Mouse (Mus musculus) inflammation-experienced regulatory T-cells, adult 6 months (primary cell): ENCODE results near the gene Prap1. TPM values are rescaled to one million over a fixed set of nuclear protein-coding genes. Genes with fewer than 3 reads are reported as not detected.
"Not testable (repeated sequence)": the region's sequence is repeated elsewhere in the genome, so short reads cannot be mapped to it uniquely, and the experiment has no call there.

Source experiments
- ATAC-seq: one replicate; pipeline ENCODE4 v1.8.0; 2017
- polyA plus RNA-seq, 3 experiments: library from polyadenylated mRNA; unstranded; fragments of 100-300 nt; shearing (Covaris generic); gene quantifications; one replicate each; pipeline ENCODE4 v1.2.1; 2017

Prap1 gene
- polyA plus RNA-seq, 3 experiments from 2014 or later = not detected

DNA sequence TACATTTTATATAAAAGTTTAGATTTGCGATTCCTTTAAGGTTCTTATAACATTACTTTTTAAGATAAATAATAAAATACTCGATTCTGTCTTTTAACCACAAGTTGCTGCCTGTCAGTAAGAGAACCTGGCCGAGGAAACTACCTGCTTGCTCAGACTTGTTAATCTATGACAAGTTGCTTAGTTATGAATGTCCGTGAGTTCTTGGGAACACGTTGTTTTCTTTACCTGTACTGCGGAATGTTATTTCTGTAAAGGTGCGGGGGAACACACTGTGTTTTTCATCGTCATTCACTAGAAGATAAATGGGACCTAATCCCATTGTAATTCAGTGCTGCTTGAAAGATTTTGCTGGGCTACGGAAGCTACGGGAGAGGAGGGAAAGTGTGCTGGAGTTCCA, 2.6 kb upstream of the Prap1 start:
- no peak for ATAC-seq

DNA sequence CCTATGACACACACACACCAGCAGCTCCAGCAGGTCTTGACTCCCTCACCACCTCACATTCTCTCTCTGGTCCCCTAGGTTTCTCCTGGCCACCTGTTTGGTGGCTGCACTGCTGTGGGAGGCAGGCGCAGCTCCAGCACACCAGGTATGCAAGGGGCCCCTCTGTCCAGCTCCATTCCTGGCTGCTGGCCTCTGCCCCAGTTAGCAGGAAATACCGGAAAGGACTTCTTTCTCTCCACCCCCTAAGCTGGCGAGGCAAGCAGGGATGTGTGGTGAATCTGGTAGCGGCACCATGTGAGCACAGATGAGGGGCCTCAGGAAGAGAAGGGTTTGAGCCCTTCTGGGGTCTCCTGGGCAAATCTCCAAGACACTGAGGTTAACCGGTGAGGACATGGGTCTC, 1.8 kb downstream of the Prap1 start:
- no peak for ATAC-seq

DNA sequence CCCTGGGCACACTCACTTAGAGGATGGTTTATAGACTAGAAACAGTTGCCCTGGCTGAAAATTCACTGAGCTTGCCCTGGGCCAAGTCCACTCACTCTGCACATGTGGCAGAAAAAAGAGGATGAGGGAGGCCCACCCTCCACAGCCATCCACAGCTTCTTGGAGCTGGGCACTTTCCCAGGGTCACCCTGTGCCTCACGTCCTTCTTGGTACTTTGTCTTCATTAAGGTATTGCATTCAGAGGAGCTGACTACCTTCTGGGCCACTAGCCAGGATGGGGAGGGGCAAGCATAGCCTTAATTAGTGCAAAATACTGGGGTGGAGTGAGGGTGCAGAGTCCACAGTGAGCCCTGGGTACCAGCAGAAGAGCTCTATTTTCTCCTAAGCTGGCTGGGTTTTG, 2.4 kb downstream of the Prap1 start:
- no peak for ATAC-seq

DNA sequence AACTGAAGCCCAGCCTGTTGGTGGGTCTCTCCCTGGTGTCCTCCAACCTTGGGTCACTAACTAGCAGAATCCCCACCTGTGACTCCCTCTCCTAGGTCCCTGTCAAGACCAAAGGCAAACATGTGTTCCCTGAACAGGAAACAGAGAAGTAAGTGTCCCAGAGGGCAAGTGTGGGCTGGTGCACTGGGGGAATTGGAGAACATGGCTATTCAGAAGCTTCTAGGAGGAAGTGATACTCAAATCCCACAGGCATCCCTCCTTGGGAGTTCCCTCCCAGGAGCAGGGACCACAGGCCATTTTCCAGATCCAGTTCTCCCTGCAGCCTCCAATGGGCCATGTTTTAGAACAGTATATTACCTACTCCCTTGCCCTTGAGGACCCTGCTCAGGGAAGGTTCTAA, 2.9 kb downstream of the Prap1 start:
- no peak for ATAC-seq

DNA sequence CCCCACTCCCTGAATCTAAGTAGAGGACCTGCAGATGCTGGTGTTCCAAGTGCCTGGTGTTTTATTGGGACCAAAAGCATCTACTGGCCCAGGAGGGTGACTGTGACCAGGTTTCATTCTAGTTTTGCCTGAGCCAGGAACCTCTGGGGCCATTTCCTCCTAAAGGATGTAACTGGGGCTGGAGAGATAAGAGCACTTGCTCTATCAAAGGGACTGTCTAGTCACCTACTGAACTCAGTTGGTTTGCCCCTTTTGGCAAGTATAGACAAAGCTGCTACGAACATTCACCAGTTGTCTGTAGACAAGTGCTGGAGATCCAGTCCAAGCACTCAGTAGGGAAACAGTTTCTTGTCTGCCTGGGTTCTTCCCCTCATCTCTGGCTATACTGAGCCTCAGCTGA, 5.3 kb downstream of the Prap1 start:
- no peak for ATAC-seq

DNA sequence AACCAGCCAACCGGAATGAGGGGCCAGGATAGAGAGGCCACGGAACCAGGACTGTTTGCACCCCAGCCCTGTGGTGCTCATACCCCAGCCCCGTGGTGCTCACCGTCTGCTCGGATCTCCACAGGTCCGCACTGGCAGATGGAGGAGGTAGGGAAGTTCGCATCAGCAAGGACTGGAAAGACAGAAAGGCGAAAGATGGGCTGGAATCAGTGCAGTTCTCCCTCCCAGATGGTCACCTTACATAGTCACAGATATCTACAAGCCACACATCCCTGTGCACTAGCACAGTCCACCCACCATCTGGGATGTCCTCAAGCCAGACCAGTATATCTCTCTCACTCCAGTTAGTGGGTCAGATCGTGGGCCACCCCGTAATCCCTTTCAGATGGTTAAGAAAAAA, 8.3 kb downstream of the Prap1 start:
- ATAC-seq = no peak

DNA sequence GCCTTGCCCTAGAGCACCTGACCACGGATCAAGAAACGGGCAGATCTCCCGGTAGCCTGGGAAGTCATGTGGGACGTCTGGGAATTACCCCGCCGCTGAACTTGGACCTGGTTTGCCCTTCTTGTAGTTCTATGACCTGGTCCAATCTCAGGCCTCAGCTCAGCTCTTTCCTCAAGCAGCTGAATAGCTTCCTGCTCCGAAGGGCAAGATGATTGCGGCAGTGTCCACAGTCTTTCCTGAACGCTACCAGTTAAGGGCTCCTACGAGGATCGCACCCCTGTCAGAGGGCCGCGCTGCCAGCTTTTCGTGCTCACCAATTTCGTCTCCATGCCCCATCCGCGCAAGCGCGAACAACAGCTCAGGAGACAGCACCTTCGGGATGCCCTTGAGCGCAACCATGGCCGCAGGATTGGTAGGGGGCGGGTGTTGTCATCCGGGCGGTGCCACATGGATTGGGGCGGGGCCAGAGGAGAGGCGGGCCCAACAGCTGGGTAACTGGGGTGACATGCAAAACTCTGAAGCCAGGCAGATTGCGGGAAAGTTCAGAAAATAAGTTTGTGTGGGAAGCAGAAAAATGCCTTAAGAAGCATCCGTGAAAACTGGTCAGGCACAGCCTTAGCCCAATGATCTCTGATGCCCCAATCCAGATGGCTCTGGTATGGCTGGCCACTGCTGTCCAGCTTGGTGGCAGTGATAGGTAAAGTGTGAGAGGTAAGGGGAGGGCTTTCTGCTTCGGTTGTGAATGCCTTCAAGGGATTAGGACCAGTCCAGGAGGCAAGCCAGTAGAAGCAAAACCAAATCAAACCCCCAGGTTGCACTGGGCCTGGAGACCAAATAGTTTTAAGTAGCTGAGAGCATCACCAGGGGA, 9.0 kb downstream of the Prap1 start, which contains the start of gene Fuom:
Fuom (minus strand) TSS at position 449 of the 868 bp plus-strand sequence.
- peak; percentile 98 for ATAC-seq

DNA sequence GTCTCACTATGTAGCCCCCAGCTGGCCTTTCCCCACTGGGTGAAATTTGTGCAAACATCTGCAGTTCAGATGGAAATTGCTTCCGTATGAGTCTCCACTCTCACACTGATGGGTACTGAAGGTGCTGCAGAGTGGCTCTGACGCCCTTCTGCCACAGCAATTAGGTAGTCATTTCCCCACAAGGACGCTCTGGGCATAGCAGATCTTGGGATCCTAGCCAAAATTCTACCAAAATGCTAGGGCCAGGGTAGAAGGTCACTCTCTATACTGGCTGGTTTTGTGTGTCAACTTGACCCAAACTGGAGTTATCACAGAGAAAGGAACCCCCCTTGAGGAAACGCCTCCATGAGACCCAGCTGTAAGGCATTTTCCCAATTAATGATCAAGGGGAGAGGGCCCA, 10.8 kb downstream of the Prap1 start:
- ATAC-seq = no peak

DNA sequence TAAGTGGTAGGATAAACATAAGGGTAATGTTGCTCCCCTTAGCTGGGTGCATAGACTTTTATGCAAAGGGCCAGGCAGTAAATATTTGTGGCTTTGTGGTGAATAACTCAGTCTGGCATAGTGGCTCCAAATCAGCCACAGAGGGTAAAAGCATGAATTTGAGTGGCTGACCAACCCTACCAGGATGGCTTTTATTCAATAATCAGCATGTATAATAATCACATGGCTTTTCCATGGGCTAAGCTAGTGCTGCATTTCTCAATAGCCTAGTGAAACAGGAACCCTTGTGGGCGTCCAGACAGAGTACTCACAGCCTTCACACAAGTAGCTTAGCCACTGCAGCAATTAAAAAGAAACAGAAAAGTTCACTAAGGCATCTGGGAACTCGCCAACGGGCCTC, 18.7 kb downstream of the Prap1 start:
- ATAC-seq = no peak

DNA sequence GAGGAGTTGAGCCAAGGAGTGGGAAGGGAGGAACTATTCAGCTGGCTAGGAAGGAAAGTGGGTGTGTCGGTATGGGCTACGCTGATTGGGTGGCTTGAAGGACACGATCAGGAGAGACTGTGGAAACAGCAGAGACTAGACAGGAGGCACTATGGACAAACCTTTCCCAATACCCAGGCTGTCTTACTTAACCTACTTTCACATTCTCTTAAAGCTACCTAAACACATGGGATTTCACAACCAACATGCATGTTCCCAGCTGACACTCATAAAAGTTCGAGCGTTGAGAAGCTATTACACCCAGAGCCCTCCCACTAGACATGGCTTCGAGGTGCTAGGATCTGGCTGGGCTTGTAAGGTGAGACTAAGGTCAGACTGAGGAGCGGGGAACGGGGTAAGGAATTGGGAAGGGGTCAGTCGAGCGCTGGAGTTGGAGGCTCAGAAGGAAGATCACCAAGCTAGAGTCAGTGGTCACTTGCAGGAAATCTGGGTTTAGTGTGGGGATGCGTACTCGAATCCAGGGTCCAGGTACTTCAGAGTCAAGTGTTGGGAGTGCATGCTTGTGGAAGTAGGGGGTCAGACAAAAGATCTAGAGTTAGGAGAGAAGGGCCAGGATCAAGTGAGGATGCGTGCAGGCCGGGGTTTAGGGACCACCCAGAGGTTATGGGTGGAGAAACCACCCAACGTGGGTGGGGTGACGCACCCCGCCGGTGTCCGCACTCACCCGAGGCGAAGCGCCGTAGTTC, 22.6 kb downstream of the Prap1 start, which contains the start of gene Paox:
Paox (plus strand) TSS at position 217 of the 746 bp plus-strand sequence.
- ATAC-seq = peak; percentile 14

DNA sequence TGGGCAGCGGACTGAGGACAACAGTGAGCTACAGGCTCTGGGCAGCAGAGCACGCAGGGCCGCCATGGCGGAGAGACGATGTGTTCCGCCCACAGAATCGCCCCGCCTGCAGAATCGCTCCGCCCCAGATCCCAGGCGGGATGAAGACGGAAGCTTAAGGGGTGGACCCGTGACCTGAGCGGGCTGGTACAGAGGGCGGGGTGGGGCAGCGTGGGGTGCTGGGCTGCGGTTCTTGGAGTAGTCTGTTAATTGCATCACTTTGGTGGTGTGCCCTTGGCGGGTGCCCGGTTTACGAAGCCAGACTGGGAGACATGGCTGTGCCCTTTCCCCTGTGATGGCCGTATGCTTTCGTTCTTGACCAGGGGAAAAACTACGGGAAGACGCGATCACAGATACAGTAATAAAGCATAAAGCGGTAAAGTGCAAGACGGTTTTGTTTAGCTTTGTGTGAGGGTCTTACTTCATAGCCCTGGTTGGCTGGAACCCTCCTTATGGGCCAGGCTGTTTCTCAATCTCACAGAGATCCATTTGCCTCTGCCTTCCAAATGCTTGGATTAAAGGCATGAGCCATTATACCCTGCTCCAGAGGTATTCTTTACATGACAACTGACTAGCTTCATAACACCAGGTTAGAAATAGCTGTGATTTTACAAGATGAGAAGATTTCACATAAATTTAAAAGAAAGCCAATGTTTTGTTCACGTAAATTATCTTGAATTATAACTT, 23.3 kb downstream of the Prap1 start, which contains the start of gene Echs1:
Echs1 (minus strand) TSS at position 148 of the 726 bp plus-strand sequence.
- ATAC-seq = peak; percentile 99

DNA sequence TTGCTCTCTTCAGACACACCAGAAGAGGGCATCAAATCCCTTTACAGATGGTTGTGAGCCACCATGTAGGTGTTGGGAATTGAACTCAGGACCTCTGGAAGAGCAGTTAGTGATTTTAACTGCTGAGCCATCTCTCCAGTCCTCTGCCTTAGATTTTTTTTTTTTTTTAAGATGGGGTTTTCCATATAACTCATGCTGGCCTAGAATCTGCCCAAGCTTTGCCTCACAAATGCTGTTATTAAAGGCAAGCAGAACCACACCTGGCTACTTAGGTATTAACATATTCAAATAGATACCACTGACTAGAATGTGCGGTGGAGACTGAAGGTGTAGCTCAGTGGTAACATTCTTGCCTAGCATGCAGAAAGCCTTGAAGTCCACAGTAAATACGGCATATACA, 27.3 kb downstream of the Prap1 start:
- no peak for ATAC-seq

DNA sequence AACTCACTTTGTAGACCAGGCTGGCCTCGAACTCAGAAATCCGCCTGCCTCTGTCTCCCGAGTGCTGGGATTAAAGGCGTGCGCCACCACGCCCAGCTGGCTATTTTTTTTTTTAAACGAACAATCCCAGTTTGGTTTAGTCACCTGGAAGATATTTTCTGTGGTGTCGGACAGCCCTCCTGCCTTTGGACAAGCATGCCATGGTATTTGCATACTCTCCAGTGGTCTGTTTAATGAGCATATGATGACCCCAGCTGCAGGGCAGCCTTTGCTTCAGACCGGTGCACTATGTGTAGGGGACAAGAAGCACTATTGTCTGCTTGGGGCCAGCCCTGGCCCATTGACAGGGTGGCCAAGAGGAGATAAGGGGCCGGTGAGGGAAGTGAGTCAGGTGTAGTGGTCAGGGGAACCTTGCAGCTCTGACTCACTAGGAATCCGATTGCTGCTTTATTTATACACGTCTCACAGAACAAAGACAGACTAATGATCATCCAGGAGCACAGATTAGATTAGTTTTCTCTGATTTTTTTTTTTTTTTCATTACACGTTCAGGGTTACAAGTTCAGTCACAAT, 28.2 kb downstream of the Prap1 start:
- ATAC-seq = no peak

DNA sequence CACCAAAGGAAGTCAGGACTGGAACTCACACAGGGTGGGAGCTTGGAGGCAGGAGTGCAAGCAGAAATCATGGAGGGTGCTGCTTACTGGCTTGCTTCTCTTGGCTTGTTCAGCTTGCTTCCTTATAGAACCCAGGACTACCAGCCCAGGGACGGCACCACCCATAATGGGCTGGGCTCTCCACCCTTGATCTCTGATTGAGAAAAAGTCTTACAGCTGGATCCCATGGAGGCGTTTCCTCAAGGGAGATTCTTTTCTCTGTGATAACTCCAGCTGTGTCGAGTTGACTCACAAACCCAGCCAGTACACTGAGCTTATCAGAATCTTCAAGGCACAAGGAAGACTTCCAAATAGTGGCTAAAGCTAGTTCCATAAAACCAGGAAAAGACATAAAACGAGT, 29.6 kb downstream of the Prap1 start:
- no peak for ATAC-seq

DNA sequence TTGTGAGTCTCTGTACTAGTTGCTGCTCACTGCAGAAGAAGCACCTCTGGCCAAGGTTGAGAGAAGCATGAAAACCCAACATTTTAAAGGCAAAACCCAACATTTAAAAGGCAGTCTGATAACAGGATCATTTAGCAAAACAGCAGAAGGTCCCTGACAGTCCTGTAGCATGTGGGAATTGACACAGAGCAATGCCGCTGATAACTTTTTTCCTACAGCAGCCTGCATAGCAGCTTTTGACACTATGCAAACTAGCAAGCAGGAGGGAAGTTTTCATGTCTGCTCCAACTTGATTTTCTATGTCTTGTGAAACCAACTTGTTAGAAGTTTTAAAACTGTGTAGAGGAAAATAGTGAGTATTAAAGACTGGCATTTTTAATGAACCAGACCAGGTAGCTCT, 31.2 kb downstream of the Prap1 start:
- ATAC-seq = no peak

DNA sequence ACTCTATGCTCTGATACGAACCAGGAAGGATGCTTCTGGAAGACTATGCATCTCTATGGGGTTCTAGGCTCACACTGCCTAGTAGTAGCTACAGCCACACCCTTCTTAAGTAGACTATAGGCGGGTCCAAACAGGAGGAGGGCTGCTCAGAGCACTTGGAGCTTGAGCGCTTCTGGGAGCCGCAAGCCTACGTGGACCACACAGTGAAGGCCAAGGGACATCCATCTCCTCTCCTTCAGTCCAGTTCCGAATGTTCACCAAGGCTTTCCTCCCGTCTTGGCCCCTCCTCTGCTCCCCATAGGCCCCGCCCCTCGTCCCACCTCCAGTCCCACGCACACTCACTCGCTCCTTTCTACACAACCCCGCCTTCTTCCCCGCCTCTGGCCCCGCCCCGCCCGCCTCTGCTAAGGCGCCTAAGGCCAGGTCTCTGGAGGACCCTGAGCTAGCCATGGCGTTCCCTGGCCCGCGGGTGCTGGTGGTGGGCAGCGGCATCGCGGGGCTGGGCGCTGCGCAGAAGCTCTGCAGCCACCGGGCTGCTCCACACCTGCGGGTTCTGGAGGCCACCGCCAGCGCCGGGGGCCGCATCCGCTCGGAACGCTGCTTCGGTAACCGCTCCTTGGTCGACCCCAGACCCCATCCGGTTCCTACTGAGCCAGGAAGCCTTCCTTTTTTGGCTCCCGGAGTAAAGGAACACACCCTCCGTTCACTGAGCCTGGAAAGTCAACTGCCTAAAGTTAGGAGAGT, 32.3 kb downstream of the Prap1 start:
- peak; percentile 89 for ATAC-seq

DNA sequence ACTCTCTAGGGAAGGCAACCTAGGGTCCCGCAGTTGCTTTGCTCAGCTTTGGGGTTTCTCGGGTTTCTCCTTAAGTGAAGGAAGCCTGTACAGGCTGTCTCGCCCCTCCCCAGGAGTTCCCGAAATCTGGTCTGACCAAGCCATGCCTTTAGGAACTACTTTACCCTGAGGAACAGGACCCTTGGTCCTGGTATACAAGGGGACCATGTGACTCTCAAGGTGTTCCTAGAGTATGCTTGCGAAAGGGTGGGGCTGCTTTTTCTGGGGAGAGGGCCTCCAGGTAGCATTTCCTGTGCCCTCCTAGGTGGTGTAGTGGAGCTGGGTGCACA, 32.8 kb downstream of the Prap1 start:
- peak; percentile 4 for ATAC-seq

DNA sequence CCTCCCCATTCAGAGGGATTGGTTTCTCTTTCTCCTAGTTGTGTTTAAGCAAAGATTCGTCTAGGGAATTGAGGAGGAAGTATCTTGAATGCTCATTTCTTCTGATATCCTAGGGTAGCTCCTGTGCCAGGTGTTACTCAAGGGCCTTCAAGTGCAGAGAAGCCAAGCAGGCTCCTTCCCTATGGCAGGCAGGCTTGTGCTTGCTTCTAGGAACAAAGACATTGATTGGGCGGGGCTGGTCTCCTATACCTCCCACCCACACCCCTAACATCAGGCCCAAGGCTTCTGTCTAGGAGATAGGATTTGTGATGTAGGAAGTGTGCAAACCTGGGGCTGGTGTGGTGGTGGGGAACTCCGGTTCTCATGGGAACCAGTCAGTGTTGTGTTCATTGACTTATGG, 33.7 kb downstream of the Prap1 start:
- ATAC-seq = no peak

DNA sequence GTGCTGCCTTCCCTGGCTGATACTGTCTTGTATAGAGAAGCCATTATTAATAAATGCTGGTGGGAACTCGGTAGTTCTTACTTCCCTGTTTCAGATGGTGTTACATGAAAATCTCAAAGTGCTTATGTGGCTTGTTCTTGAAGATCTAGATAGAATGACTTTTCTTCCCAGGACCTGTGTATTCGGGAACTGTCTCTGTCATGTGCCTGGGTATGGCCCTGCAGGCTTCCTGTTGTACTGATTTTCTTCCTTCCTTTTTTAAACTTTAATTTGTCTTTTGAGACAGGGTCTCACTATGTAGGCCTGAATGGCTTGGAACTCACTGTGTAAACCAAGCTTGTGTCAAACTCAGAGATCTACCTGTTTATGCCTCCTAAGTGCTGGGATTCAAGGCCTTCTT, 34.7 kb downstream of the Prap1 start:
- ATAC-seq = no peak

DNA sequence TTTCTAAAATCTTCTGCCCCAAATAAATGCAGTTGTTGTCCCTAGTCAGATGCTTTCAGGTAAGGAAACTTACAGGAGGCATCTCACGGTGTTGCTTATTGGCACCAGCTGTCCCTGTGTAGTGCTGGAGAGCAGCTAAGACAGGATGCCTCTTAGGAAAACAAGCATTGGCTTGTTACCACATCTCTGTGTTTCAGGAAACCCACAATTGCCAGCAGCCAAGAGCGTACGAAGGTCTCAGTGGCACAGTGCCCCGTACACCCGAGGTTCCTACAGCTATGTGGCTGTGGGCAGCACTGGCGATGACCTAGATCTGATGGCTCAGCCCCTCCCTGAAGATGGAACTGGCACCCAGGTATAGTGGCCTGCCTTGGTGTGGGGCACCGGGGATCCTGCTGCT, 39.0 kb downstream of the Prap1 start:
- ATAC-seq = not testable (repeated sequence)

DNA sequence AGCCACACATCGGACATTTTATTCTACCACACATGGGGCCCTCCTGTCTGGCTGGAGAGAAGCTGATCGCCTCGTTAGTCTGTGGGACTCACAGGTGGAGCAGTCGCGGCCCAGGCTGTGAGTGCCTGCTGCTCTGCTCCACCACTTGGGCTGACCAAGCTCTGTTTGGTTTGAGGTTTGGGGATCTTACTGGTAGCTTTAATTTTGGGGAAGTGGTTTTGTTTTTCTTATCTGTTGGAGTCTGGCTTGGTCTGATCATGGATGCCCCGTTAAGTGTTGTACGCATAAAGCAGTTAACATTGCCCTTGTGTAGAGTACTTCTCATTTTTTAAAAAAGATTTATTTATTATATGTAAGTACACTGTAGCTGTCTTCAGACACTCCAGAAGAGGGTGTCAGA, 40.8 kb downstream of the Prap1 start:
- ATAC-seq = not testable (repeated sequence)

DNA sequence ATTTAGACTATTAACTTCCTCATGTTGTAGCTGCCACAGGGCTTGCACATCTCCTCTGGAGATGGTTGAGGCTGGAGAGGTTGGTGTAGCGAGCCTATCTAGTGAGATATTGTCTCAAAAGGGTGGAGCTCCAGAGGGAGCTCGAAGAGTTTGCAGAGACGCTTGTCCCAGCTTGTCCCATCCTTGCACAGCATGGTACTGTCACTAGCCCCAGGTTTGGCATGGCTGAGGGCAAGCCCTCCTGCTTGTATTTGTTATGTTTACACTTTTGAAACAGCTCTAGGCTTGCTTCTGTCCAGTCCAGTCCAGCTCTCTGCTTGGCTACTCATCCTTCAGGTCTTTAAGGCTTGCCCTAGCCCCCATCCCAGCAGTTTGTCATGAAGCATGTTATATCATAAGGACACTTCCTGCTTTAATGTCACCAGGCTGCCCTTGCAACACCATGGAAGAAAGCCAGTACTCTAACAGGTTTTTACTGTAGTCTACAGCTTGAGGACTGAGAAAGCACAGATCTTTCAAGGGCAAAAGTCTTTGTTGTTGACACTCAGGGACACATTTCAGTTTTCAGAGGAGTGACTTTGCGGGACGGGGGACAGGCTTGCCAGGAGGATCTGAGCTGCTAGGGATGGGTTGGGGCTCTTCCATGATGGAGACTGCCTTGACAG, 42.0 kb downstream of the Prap1 start:
- ATAC-seq = no peak
